Mouse (Mus musculus) heart, adult 2 months (tissue): Measurements from ENCODE around the gene Olfr370.

Experiments used
- CTCF ChIP-seq: fragments of 200-600 bp; IDR thresholded peaks from 2 replicates; pipeline ENCODE4 v1.8.1; 2022; ENCODE audit warnings: antibody characterized with exemption, mild to moderate bottlenecking, moderate library complexity
- POLR2A ChIP-seq: fragments of 200-500 bp; IDR thresholded peaks from 2 replicates; pipeline ENCODE4 v1.6.1; 2011; ENCODE audit warnings: mild to moderate bottlenecking, low read depth, low read length, control low read depth; ENCODE audit not compliant: insufficient read depth

- TF ChIP-seq POLR2A (peak; percentile 78), CTCF (peak; percentile 50)
Measured at GRCm38 (mm10) chr8:83573140-83573875, 37.7 kb downstream of the Olfr370 start.
